Mouse (Mus musculus) olfactory bulb, adult 2 months (tissue): ENCODE results near the gene Gtpbp3.

Source experiments
- CTCF ChIP-seq: fragments of 200-500 bp; IDR thresholded peaks from 2 replicates; pipeline ENCODE4 v1.5.1; 2012; ENCODE audit warnings: low read depth, mild to moderate bottlenecking, low read length, moderate library complexity; ENCODE audit not compliant: insufficient read depth
- POLR2A ChIP-seq: fragments of 200-500 bp; IDR thresholded peaks from 2 replicates; pipeline ENCODE4 v1.6.1; 2012; ENCODE audit warnings: mild to moderate bottlenecking, low read depth, low read length, moderate library complexity; ENCODE audit not compliant: insufficient read depth

DNA sequence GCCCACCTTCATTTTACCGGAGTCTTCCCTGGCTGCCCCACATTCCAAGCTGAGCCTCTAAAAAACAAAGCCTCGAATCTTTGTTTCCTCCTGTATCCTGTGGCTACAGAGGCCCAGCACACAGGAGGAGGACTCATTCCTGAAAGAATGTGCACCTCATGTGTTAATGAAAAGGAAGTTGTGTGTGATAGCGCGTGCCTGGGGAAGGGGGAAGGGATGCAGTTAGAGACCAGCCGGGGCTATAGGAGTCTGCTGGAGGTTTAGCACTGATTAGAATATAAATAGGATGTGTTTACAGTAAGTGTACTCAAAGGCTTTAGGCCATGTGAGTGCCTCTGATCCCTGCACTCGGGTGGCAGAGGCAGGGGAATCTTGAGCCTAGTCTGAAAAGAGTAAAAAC lies 38.4 kb downstream of the Gtpbp3 start:
- no peak for TF ChIP-seq POLR2A
- TF ChIP-seq CTCF, result no peak
